Mouse (Mus musculus) kidney, adult 2 months (tissue): Measurements from ENCODE around the gene Tas2r137. TPM values are rescaled to one million over a fixed set of nuclear protein-coding genes. Genes with fewer than 3 reads are reported as not detected.

Experiments
- DNase-seq: peaks from one replicate; pipeline ENCODE4 v3.0.0; 2021
- H3K27ac ChIP-seq: fragments of 200-500 bp; 2 replicates; pipeline ENCODE4 v1.5.1; 2012; ENCODE audit warnings: low read depth, low read length, control low read depth, inconsistent platforms; ENCODE audit not compliant: insufficient read depth
- H3K27me3 ChIP-seq: fragments of 200-500 bp; replicated peaks from 2 replicates; pipeline ENCODE4 v1.6.1; 2012; ENCODE audit warnings: mild to moderate bottlenecking, moderate library complexity, low read length, inconsistent platforms; ENCODE audit not compliant: control insufficient read depth, insufficient read depth
- H3K36me3 ChIP-seq: fragments of 200-500 bp; 2 replicates; pipeline ENCODE4 v1.6.1; 2012; ENCODE audit warnings: mild to moderate bottlenecking, moderate library complexity, low read length, inconsistent platforms; ENCODE audit not compliant: control insufficient read depth, insufficient read depth
- H3K4me1 ChIP-seq: fragments of 200-500 bp; 2 replicates; pipeline ENCODE4 v1.6.1; 2011; ENCODE audit warnings: low read length; ENCODE audit not compliant: control insufficient read depth, insufficient read depth
- H3K4me3 ChIP-seq: fragments of 200-500 bp; 2 replicates; pipeline ENCODE4 v1.5.1; 2011; ENCODE audit warnings: mild to moderate bottlenecking, low read depth, low read length, control low read depth; ENCODE audit not compliant: insufficient read depth
- CTCF ChIP-seq: fragments of 200-500 bp; conservative IDR thresholded peaks from 2 replicates; pipeline ENCODE4 v1.5.1; 2011; ENCODE audit warnings: low read depth, mild to moderate bottlenecking, control low read depth, low read length, moderate library complexity, mixed read lengths; ENCODE audit not compliant: insufficient read depth, insufficient read length
- POLR2A ChIP-seq: fragments of 200-500 bp; IDR thresholded peaks from one replicate; pipeline ENCODE4 v1.6.1; 2011; ENCODE audit warnings: low read depth, low read length, control low read depth
- WGBS: fragments of 180-500 bp; shearing (Covaris S2); methylation state at CpG from one replicate; pipeline ENCODE4 v1.1.7; 2018; 5-methylcytosine and 5-hydroxymethylcytosine counted together
- polyA plus RNA-seq: library from polyadenylated mRNA; depleted of rRNA; stranded (reverse); fragments of >200 nt; gene quantifications from 2 replicates; pipeline ENCODE4 v1.2.3, GENCODE M21; 2012; rRNA removed

Gene Tas2r137
- polyA plus RNA-seq = not detected in 2 replicates

DNA sequence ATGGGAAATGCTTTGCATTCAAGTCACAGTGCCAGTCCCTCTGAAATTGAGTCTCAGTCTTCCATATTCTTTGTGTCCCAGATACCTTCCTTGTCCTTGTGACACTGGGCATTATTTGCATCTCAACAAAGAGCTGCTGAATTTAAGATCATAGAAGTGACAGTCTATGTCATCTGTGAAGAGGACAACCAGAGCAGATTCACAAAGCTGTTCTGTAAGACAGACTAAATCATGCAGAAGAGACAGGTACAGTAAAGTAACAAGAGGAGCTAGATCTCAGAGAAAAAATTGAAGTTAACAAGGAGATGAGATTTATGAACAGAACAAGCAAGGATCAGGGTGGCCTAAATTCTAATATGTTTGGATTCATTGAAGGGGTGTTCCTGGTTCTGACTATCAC lies at the start of gene Tas2r137:
Gene Tas2r137 (plus strand): TSS at position 301 of the 400 bp plus-strand sequence.
- H3K27ac ChIP-seq = no peak within 1 kb of the TSS
- H3K4me3 ChIP-seq = no peak within 1 kb of the TSS
- no peaks in the 10 kb centered on the region for H3K36me3 ChIP-seq
- no peak for TF ChIP-seq CTCF
- no peak for TF ChIP-seq POLR2A
- DNase-seq = no peak
- no peaks in the 10 kb centered on the region for H3K27me3 ChIP-seq
- H3K4me1 ChIP-seq = no peaks in the 10 kb centered on the region

DNA sequence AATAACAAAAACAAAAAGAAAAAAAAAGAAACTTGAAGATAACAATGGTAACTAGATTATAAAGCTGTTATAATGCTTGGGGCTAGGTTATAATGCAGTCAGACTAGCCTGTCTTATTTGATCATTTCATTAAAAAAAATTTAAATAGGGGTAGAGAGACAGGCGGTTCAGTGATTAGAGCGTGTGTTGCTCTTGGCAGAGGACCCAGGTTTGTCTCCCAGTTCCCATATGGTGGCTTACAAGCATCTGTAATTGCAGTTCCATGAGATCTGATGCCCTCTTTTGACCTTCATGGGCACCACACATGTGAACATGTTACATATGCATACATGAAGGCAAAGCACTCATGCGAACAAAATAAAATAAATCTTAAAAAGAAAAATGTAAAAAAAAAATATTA lies 49.8 kb upstream of the Tas2r137 start:
- TF ChIP-seq CTCF (no peak), POLR2A (no peak)
- DNase-seq = no peak
- WGBS = 68% methylated on average over 3 of the region's 3 CpGs
- Histone ChIP-seq H3K4me1 (no peaks in the 10 kb centered on the region), H3K4me3 (no peak overlapping the region), H3K27ac (no peak overlapping the region), H3K36me3 (no peaks in the 10 kb centered on the region), H3K27me3 (no peaks in the 10 kb centered on the region)

DNA sequence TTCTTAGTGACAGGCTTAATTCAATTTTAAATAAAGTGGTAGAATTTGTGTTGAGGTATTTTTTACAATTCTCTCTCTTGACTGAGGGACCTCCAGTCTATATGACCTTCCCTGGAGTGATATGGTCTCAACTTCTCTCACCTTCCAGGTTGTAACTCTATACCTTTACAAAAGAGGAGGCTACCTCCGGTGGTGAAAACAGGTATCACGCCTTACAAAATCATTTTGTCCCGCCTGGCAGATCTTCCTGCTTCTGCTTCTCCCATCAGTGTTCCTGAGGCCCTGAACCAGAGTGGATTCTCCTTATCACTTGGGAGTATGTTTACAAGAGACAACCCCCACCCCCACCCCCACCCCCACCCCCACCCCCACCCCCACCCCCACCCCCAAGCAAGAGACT lies 49.3 kb upstream of the Tas2r137 start:
- Histone ChIP-seq H3K36me3 (no peaks in the 10 kb centered on the region), H3K27me3 (no peaks in the 10 kb centered on the region), H3K4me1 (no peaks in the 10 kb centered on the region), H3K27ac (no peak overlapping the region), H3K4me3 (no peak overlapping the region)
- WGBS = 36% methylated on average over 3 of the region's 3 CpGs
- DNase-seq = no peak
- TF ChIP-seq POLR2A = no peak
- TF ChIP-seq CTCF = no peak

GRCm38 (mm10) chr6:40443281-40443928 lies 47.6 kb upstream of the Tas2r137 start:
- Histone ChIP-seq H3K4me1 (no peaks in the 10 kb centered on the region), H3K27me3 (no peaks in the 10 kb centered on the region), H3K27ac (no peak overlapping the region), H3K36me3 (no peaks in the 10 kb centered on the region), H3K4me3 (no peak overlapping the region)
- no peak for TF ChIP-seq CTCF
- TF ChIP-seq POLR2A = no peak
- no peak for DNase-seq
- 32% methylated on average over 10 of the region's 10 CpGs for WGBS

GRCm38 (mm10) chr6:40448626-40449025 lies 42.4 kb upstream of the Tas2r137 start:
- H3K27ac ChIP-seq = no peak overlapping the region
- H3K36me3 ChIP-seq = no peaks in the 10 kb centered on the region
- H3K4me1 ChIP-seq = no peaks in the 10 kb centered on the region
- no peaks in the 10 kb centered on the region for H3K27me3 ChIP-seq
- no peak for TF ChIP-seq CTCF
- no peak for TF ChIP-seq POLR2A
- DNase-seq = no peak
- no peak overlapping the region for H3K4me3 ChIP-seq

- WGBS = 20% methylated on average over 7 of the region's 7 CpGs
- peak; percentile 25 for DNase-seq
- Histone ChIP-seq H3K4me3 (no peak overlapping the region), H3K4me1 (no peaks in the 10 kb centered on the region), H3K36me3 (no peaks in the 10 kb centered on the region), H3K27ac (no peak overlapping the region), H3K27me3 (no peaks in the 10 kb centered on the region)
- TF ChIP-seq CTCF (no peak), POLR2A (no peak)
Observed at GRCm38 (mm10) chr6:40454436-40455041, 36.5 kb upstream of the Tas2r137 start.

DNA sequence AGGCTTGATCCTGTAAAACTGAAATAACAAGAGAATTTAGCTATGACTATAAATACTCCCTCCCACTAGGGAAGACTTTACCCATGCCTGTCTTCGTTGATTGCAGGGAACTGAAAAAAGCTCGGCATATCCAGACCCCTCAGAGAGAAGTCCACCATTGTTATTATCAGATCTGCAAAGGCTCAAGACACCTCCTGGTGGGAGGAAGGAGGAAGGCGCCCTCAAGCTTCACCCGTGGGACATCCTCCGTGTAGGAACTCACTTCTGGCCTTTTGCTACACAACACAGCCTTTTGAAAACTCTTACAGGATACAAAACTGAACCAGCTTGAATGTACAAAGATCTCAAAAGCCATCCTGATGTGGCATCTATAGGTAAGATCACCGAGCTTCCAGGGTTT lies 25.3 kb upstream of the Tas2r137 start:
- no peak for TF ChIP-seq POLR2A
- no peak for TF ChIP-seq CTCF

More for the DNA sequence above, 25.3 kb upstream of the Tas2r137 start:
- Histone ChIP-seq H3K4me1 (no peaks in the 10 kb centered on the region), H3K36me3 (no peaks in the 10 kb centered on the region), H3K27me3 (no peaks in the 10 kb centered on the region), H3K27ac (no peak overlapping the region), H3K4me3 (no peak overlapping the region)
- DNase-seq = no peak
- WGBS = 49% methylated on average over 6 of the region's 6 CpGs
